Mouse (Mus musculus): Measurements from ENCODE around the gene G6pc3.

- TF ChIP-seq CTCF (IDR thresholded peaks at IDR 0.05; ENCODE audit: control insufficient read depth, insufficient read depth, low read length) (no peak), POLR2A (IDR thresholded peaks at IDR 0.05; ENCODE audit: borderline replicate concordance, control insufficient read depth, low read depth, low read length) (no peak)
These were observed 28.5 kb downstream of the G6pc3 start for GRCm38 (mm10) chr11:102217876-102218430.
